Mouse (Mus musculus) layer of hippocampus, adult 8-10 months (tissue): ENCODE data around the gene Gpatch1. TPM values are rescaled to one million over a fixed set of nuclear protein-coding genes. Genes with fewer than 3 reads are reported as not detected.
A peak's percentile ranks its signal among the peaks of the same experiment; 100 is the strongest.
"Not testable (repeated sequence)": the region's sequence is repeated elsewhere in the genome, so short reads cannot be mapped to it uniquely, and the experiment has no call there.

ENCODE experiments used
- DNase-seq, 2 experiments: peaks; one replicate each; pipeline ENCODE4 v3.0.0; 2022; ENCODE audit warnings: low spot score in 2 of 2
- total RNA-seq, 4 experiments: library from RNA; stranded (reverse); gene quantifications; 2 replicates each; pipeline ENCODE4 v1.2.4; 2022

The Gpatch1 gene
- total RNA-seq, 4 experiments from 2014 or later, result 25.3 to 30.4 (median 26.5) TPM

GRCm38 (mm10) chr7:35331590-35331989 lies 13.3 kb upstream of the Gpatch1 start:
- no peak for DNase-seq

GRCm38 (mm10) chr7:35322732-35323420 lies 4.6 kb upstream of the Gpatch1 start:
- DNase-seq, result no peak

DNA sequence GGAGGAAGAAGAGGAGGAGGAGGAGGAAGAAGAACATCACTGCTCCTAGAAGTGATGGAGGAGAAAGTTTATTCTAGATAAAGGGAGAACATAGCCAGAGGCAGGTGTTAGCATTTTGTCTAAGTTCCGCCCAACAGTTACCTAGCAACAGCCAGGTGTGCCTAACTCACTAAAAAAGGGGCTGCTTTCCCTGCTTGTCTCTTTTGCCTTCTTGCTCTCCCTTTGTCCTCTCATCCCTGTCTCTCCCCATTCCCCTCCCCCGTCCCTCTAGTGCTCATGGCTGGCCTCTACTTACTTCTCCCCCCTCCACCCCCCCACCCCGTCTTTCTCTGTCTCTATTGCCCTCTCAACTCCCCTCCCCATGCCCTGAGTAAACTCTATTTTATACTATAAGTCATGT lies 3.9 kb upstream of the Gpatch1 start:
- DNase-seq, result no peak

- DNase-seq, result no peak
Measured at GRCm38 (mm10) chr7:35319755-35320154, 1.5 kb upstream of the Gpatch1 start.

DNA sequence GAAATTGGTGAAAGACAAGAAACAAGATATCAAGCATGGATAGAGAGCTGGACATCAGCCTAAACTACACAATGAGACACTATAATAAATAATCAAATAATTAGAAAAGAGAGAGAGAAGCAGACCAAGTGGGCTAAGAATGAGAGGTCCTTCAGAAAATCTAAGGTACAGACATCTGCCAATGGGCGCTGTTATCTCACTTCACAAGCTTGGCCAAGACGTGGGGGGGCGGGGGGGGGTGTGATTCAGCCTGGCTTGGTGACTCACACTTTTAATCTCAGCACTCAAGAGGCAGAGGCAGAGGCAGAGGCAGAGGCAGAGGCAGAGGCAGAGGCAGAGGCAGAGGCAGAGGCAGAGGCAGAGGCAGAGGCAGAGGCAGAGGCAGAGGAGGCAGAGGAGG lies 981 bp upstream of the Gpatch1 start:
- not testable (repeated sequence) for DNase-seq

DNA sequence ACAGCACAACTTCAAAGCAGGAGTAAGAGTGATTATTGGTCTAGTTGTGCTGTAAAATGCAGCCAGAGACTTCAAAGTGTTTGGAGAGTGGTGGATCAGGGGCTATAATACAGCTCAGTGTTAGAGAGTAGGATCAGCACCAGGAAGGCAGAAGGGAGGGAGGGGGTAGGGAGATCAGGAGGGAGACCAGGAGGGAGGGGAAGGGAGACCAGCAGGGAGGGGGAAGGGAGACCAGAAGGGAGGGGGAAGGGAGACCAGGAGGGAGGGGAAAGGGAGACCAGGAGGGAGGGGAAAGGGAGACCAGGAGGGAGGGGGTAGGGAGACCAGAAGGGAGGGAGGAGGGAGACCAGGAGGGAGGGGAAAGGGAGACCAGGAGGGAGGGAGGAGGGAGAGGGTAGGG lies 4.1 kb downstream of the Gpatch1 start:
- DNase-seq, result no peak

DNA sequence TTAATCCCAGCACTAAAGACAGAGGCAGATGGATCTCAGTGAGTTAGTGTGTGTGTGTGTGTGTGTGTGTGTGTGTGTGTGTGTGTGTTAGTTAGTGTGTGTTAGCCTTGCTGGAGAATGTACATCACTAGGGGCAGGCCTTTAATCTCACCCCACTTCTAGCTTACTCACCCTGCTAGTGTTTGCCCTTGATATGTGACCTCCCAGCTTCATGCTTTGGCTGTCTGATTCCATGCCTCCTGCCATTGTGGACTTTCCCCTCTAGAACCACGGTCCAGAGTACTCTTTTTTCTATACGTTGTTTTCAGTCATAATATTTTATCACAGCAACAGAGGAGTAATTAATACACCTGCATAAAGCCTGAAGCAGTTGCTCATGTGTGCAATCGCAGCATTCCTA lies 7.0 kb downstream of the Gpatch1 start:
- DNase-seq, result no peak

GRCm38 (mm10) chr7:35300792-35301191 lies 17.4 kb downstream of the Gpatch1 start:
- no peak for DNase-seq

DNA sequence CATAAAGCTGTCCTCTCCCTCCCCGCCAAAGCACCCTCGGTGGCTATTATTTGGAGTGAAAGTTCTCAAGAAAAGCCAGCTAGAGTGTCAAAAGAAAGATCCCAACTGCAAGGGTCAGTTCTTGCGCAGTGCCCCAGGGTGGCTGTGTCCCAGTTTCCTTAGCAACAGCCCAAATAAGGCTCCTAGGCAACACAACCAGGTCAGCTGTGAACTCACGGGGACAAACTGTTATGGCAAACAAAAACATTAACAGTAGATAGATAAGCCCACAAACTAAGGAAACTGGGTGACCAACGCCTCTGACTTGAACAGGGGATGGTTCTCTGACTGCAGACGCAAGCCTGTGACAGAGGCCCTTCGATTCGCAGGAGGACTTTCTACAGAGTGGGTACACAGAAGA lies 18.6 kb downstream of the Gpatch1 start:
- peak; percentile 26 to 31 for DNase-seq

- DNase-seq, result no peak
Measured at GRCm38 (mm10) chr7:35297886-35298285, 20.4 kb downstream of the Gpatch1 start.

GRCm38 (mm10) chr7:35295631-35296030 lies 22.6 kb downstream of the Gpatch1 start:
- no peak for DNase-seq

DNA sequence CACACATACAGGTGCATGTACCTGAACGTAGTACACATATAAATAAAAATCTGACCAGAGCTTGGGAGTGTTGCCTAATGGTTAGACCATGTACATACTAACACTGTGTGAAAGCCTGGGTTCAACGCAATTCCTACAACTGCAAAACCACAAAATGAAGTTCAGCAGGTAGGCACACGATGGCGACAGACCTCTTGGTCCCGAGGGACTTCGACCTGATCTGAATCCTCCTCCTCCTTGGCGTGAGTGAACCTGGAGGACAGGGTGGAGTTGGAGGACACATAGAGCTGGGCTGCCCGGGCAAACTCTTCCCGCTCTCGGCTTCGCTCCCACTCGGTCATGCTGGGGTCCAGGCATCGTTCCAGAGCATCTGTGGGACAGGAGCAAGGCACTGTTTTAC lies 24.8 kb downstream of the Gpatch1 start:
- DNase-seq, result no peak

GRCm38 (mm10) chr7:35278933-35279332 lies 39.3 kb downstream of the Gpatch1 start:
- no peak for DNase-seq

DNA sequence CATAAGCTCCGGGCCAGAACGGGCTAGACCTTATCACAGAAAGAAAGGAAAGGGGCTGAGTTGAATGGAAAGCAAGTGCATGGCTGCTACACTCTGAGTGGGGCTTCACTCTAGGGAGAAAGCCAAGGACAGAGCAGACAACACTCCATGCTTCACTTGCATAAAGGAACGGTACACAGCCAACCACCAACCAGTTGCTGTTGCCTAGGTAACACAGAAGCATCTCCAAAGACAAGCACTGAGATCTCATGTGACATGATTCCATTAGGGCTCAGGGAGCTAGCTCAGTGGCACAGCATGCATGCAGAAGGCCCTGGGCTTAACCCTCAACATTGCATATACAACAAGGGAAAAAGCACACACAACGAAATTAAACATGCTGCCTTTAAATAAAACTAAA lies 40.8 kb downstream of the Gpatch1 start:
- DNase-seq, result peak in 1 of 2 experiments; percentile 21

DNA sequence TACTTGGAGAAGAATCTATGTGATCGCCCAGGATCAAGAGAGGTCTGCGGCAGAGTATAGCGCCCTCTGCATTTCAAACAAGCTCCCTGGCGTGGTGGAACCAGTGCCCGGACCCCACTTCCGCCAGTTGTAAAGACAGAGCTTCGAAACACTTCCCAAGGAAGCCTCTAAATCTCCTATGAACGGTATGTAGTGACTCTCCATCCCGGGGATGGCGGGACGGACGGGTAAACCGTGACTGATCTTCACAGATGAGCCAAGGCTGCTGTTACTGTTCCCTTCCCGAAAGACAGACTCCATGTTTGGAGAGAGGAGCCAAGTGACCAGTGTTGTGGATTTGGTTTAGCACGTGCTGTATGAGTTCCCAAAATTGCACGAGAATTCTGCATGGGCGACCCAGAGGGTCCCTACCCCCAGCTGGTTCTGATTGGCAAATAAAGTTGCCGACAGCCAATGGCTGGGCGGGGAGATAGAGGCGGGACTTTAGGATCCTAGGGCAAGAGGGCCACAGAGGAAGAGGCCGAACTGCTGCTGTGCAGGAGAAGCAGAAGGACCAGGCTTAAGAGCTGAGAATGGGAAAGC lies 48.7 kb downstream of the Gpatch1 start:
- DNase-seq, result no peak

DNA sequence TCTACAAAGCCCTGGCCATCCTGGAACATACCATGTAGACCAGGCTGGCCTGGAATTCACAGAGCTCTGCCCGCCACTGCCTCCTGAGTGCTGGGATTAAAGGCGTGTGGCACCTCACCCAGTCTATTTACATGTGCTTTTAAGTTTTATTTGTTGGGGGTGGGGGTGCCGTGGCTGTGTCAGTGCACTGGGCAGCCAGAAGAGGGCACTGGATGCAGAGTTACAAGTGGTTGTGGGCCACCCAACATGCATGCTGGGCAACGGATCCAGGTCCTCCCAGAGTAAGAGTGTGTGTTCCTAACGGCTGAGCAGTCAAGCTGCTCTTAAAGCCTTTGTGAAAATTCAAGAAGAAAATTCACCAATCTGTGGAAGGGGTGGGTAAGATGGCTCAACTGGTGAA lies 50.4 kb downstream of the Gpatch1 start:
- DNase-seq, result no peak

- no peak for DNase-seq
Measured at GRCm38 (mm10) chr7:35266666-35267065, 51.6 kb downstream of the Gpatch1 start.

- peak; percentile 31 to 53 for DNase-seq
Measured at GRCm38 (mm10) chr7:35264746-35265145, 53.5 kb downstream of the Gpatch1 start.

- no peak for DNase-seq
Measured at GRCm38 (mm10) chr7:35263595-35264489, 54.4 kb downstream of the Gpatch1 start.

GRCm38 (mm10) chr7:35259384-35259783 lies 58.9 kb downstream of the Gpatch1 start:
- no peak for DNase-seq

DNA sequence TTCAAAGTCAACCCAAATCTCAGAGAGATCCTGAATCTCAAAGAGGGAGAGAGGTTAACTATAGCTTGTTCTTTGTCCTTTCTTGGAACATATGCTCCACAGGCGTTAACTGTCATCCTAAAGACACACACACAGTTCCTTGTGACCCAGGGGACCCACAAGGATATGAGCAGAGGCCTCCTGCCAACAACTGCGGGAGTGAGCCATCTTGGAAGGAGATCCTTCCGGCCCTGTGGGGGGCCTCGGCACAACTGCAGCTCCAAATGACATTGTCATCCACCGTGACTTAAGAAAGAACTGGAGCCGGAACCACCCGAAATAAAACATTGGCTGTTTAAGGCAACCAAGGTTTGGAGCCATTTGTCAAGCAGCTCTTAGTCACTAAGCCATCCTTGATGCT lies 59.9 kb downstream of the Gpatch1 start:
- no peak for DNase-seq

DNA sequence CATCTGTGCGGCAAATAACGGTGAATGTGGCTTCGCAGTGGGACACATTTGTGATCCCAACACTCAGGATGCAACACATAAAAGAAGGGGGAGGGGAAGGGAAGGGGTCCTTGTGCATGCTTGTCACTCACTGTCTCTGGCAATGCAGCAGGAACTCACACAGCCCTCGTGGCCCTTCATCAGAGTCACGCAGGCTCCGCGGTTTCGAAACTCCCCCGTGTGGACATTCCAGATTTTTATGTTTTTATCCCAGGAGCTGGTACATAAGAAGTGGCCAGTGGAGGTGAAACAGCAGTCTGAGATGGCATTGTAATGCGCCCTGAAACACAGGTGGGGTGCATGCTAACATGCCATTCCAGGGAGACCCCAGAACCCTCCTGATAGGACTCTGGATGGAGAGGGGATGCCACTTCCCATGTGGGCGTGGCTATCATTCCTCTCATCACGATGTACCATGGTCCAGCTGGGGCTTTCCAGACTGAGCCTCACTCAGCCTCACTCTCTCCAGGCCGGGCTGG lies 66.1 kb downstream of the Gpatch1 start:
- DNase-seq, result peak in 1 of 2 experiments; percentile 53
